Mouse (Mus musculus) liver, adult 2 months (tissue): Measurements from ENCODE around the gene Fam173b.

Experiments
- CTCF ChIP-seq: fragments of 200-500 bp; IDR thresholded peaks from 2 replicates; pipeline ENCODE4 v1.5.1; 2011; ENCODE audit warnings: low read depth, low read length, control low read depth
- POLR2A ChIP-seq: fragments of 200-500 bp; IDR thresholded peaks from 2 replicates; pipeline ENCODE4 v1.6.1; 2011; ENCODE audit warnings: low read length, control low read depth; ENCODE audit not compliant: insufficient read depth; ENCODE audit errors: extremely low read depth

GRCm38 (mm10) chr15:31628180-31628579, 26.5 kb downstream of the Fam173b start:
- TF ChIP-seq CTCF (no peak), POLR2A (no peak)
